Mouse (Mus musculus) skeletal muscle tissue, adult 2 months (tissue): Measurements from ENCODE around the gene Srsf6.
"Not testable (repeated sequence)": the region's sequence is repeated elsewhere in the genome, so short reads cannot be mapped to it uniquely, and the experiment has no call there.

Experiments used
- DNase-seq: peaks from one replicate; pipeline ENCODE4 v3.0.0-alpha.2; 2012; ENCODE audit warnings: low read depth, low spot score

The Srsf6 gene

DNA sequence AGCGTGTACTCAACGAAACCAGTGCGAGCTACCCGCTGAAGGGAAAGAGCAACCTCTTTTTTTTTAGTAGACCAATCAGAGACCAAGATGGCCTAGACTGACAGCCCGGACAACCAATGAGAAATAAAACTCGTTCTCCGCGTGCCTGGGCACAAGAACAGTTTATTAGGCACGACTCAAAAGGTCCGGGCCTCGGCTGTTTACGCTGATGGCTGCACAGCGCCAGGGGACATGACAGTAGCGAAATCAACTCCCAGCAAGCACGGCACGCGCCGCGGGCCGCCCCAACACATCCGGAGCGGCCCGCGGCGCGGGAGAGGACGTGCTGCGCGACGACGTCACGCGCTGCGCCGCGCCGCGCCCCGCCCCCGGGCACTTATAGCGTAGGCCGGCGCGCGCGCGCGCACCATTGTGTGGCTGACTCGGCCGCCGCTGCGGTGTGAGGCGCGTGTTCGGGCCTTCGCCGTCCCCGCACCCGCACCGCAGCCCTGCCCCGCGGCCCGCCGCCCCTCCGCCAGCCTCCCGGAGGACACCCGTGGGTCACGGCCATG lies at the start of gene Srsf6:
Gene Srsf6, plus strand, starts transcription at position 406 of the 551 bp plus-strand sequence.
- peak; percentile 90 for DNase-seq

GRCm38 (mm10) chr2:162884101-162884500 lies 47.2 kb upstream of the Srsf6 start:
- DNase-seq = no peak

GRCm38 (mm10) chr2:162887121-162887520 lies 44.2 kb upstream of the Srsf6 start:
- no peak for DNase-seq

- DNase-seq = no peak
These were observed 42.7 kb upstream of the Srsf6 start for GRCm38 (mm10) chr2:162888677-162889076.

GRCm38 (mm10) chr2:162889191-162889590 lies 42.1 kb upstream of the Srsf6 start:
- DNase-seq = no peak

DNA sequence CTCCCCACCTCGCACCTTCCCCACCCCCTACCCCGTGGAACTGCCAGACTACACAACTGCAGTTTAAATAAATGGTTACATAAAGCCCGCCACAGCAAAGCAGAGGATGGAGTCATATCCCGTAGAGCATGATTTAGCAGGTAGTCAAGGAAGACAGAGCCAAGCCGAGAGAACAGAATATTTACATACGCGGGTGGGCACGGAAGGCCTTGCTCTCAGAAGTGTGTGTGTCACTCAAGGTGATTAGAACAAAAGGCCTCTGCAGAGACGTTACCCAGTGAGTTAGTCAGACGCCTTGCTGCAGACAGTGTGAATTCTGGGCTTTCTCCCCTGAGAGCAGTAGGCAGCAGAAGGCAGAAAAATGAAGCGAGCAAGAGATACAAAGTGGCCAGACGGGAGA lies 41.6 kb upstream of the Srsf6 start:
- DNase-seq = no peak

DNA sequence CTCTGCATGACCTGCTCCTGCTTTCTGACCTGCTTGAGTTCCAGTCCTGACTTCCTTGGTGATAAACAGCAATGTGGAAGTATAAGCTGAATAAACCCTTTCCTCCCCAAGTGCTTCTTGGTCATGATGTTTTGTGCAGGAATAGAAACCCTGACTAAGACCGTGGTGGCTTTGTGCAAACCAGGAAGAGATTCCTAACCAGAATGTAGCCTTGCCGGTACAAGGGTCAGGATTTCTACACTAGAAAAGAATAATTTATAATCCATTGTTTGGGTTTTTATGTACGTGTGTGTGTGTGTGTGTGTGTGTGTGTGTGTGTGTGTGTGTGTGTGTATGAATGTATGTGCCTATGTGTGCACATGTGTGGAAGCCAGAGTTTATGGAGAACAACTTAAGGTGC lies 38.3 kb upstream of the Srsf6 start:
- not testable (repeated sequence) for DNase-seq

- not testable (repeated sequence) for DNase-seq
These were observed 32.1 kb upstream of the Srsf6 start for GRCm38 (mm10) chr2:162899256-162899655.

DNA sequence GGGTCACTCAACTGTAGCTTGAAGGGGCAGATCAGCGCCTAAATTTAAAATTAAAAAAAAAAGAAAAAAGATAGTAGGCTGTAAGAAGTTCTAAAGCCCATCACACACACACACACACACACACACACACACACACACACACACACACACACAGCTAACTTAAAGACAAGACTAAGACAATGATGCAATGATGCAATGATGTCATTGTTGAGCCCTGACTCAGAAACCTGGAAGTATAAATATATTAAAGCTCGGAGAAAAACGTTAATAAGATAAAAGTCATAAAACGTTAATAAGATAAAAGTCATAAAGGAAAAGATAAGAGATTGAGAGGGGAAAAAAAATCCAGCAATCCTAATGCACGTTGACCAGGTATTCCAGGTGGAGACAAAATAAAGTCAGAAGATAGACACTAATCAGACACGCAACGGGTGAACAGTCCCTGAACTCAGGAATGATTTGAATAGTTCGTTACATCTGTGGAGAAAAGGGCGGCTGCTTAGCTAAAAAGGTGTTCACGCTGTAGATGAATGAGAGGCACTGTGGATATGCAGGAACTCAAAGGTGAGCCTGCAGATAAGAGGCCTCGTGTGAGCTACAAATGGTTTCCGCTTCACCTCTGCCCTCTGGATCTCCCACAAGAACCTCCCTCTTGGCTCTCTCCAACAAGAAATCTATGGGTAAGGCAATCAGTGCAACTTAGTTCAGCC lies 31.3 kb upstream of the Srsf6 start:
- DNase-seq = no peak

DNA sequence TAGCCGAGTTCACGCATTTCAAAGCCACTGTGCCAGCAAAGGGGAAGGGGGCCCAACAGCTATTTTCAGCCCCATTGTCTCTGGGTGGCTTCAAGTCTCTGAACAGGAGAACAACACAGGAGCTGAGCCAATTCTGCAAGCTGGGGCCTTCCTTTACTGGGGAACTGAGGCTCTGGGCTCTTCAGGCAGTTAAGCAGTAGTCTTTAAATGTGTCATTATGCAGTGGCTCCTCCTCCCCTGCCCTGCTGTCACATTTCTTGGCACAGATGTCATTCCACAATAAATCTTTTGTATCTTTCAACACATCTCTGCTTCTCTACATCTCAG lies 30.8 kb upstream of the Srsf6 start:
- no peak for DNase-seq

GRCm38 (mm10) chr2:162905902-162906301 lies 25.4 kb upstream of the Srsf6 start:
- no peak for DNase-seq

GRCm38 (mm10) chr2:162908052-162908491 lies 23.3 kb upstream of the Srsf6 start:
- DNase-seq = no peak

DNA sequence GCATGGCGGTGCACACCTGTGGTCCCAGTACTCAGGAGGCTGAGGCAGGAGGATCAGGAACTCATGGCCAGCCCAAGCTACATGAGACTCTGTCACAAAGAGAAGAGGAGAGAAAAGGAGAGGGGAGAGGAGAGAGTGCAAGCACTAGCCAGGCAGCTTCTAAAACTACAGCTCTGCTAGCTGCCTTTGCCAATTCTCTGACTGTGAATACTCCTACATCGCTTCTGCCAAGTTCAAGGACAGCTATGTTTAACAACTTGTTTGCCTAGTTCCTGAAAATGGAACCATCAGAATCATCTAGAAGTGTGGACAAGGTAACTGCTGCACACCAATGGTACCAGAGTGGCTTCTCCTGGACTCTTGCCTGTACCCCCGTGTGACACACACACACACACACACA lies 17.3 kb upstream of the Srsf6 start:
- no peak for DNase-seq

GRCm38 (mm10) chr2:162914519-162914918 lies 16.8 kb upstream of the Srsf6 start:
- no peak for DNase-seq

DNA sequence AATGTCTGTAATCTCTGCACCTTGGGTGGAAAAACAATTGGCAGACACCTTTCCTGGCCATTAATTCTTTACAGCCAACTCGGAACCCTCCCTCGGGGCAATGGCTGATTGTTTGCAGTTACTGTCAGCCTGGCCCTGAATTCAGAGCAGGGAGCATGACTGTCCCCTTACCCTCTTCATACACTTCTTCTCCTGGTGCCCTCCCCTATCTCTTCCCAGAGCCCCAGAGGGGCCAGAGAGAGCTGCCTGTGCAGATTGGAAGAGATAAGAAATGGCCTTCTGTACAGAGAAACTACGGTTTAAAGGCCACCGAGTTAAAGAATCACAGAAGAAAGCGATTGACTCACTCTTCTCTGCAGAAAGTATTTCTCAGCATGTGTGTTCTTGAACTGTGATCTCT lies 11.4 kb upstream of the Srsf6 start:
- no peak for DNase-seq

DNA sequence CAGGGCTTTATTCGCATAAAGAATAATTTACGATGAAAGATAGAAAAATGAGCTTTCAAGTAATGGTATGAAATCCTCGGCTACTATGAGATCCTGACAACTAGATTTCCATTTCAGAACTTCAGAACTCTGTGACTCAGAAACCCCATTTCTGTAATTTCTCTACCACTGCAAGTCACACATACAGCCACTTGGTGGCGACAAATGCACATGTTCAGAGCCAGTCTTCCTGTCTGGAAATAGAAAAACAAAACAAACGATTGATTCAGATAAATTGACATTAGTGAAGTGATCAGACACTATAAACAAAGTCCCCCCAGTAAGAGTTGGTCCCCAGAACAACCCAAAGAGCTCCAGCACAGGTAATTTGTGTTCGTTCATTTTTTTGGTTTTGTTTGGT lies 9.1 kb upstream of the Srsf6 start:
- peak; percentile 29 for DNase-seq

GRCm38 (mm10) chr2:162922834-162923233 lies 8.5 kb upstream of the Srsf6 start:
- no peak for DNase-seq

DNA sequence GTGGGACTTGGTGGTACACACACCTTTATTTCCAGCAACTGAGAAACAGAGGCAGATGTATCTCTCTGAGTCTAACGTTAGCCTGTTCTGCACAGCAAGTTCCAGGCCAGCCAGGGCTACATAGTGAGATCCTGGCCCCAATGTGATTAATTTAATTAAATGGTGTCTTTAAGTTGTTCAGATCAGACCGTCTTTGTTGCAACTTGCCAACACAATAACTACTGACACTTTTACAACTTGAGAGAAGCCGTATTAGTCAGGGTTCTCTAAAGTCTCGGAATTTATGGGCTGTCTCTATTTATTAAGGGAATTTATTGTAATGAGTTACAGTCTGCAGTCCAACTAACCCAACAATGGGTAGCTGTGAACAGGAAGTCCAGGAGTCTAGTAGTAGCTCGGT lies 7.2 kb upstream of the Srsf6 start:
- DNase-seq = no peak

GRCm38 (mm10) chr2:162927918-162928585 lies 3.3 kb upstream of the Srsf6 start:
- DNase-seq = no peak

DNA sequence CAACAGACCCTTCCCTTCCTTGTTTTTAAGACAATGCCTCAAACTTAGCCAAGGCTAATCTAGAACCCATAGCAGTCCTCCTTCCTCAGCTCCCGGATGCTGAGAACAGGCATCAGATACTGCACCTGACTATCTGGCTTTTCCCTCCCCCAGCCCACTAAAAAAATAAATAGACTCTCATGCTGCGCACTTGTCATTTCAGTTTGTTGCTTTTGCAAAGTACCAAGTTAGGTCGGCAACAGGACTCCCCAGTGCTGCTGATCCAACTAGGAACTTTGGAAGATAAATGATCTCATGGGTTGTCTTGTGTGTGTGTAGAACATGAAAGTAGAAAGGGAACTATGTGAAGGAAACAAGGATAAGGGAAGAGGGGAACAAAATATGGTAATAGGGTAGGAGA lies 1.6 kb upstream of the Srsf6 start:
- no peak for DNase-seq

DNA sequence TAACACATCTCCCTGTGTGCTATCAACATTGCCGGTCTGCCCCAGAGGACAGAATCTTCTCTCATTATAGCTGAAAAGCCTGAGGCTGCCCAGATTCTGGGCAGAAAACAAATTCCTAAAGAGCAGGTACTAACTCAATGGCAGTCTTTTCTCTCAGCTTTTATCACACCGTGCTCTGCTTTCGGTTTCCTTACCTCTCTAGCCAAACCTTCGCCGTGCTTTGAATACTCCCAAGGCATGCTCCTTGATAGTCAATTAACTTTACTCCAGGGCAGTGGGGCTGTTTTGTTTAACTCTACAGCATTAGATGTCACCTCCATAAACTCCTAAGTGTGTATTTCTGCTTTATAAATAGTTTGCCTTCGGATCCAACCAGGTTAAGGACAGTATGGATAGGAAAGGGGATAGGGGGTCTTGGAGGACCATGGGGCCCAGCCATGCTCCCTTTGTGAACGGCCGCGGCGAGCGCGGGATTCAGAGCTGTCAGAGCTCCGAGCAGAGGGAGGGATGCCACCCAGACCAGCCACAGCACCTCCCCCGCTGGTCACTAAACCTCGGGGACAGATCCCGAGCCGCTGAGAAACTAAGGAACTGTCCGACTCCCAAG lies 709 bp upstream of the Srsf6 start:
- no peak for DNase-seq
